Mouse (Mus musculus) olfactory bulb, adult 2 months (tissue): ENCODE data around the gene Tmc4. TPM values are rescaled to one million over a fixed set of nuclear protein-coding genes. Genes with fewer than 3 reads are reported as not detected.
"Not testable (repeated sequence)": the region's sequence is repeated elsewhere in the genome, so short reads cannot be mapped to it uniquely, and the experiment has no call there.

Experiments used
- H3K27ac ChIP-seq: fragments of 200-500 bp; 2 replicates; pipeline ENCODE4 v1.5.1; 2012; ENCODE audit warnings: low read depth, low read length; ENCODE audit not compliant: insufficient read depth
- H3K4me1 ChIP-seq: fragments of 200-500 bp; 2 replicates; pipeline ENCODE4 v1.6.1; 2012; ENCODE audit warnings: low read length; ENCODE audit not compliant: control insufficient read depth, insufficient read depth
- H3K4me3 ChIP-seq: fragments of 200-500 bp; 2 replicates; pipeline ENCODE4 v1.5.1; 2012; ENCODE audit warnings: mild to moderate bottlenecking, low read depth, low read length, moderate library complexity; ENCODE audit not compliant: insufficient read depth
- CTCF ChIP-seq: fragments of 200-500 bp; IDR thresholded peaks from 2 replicates; pipeline ENCODE4 v1.5.1; 2012; ENCODE audit warnings: low read depth, mild to moderate bottlenecking, low read length, moderate library complexity; ENCODE audit not compliant: insufficient read depth
- POLR2A ChIP-seq: fragments of 200-500 bp; IDR thresholded peaks from 2 replicates; pipeline ENCODE4 v1.6.1; 2012; ENCODE audit warnings: mild to moderate bottlenecking, low read depth, low read length, moderate library complexity; ENCODE audit not compliant: insufficient read depth
- WGBS: fragments of 180-500 bp; shearing (Covaris S2); methylation state at CpG from one replicate; pipeline ENCODE4 v1.1.7; 2018; 5-methylcytosine and 5-hydroxymethylcytosine counted together
- polyA plus RNA-seq: library from polyadenylated mRNA; stranded (reverse); fragments of >200 nt; gene quantifications from 2 replicates; pipeline ENCODE4 v1.2.4, GENCODE M21; 2012; ENCODE audit warnings: low replicate concordance; ENCODE audit not compliant: missing spikeins, insufficient read depth, insufficient read length

Gene Tmc4
- not detected in 2 replicates for polyA plus RNA-seq

DNA sequence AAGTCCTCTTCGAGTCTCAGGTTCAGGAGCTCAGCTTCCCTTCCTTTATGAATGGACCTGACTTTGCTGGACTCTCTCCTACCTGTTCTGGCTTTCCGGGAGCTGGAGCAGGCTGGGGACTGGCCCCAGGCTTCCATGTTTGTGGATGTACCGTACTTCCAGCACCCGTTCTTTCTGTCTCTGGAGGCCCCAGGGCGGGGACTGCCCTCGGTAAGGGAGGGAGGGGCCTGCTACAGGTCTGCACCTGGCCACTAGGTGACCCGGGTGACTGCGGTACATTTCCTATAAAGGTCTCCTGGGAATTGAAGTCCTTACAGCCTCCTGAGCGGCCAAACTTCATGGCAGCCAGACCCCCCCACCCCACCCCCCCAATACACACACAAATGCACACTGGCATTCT, at the start of gene Tmc4:
Gene Tmc4, minus strand, starts transcription at position 212 of the 400 bp plus-strand sequence.
- TF ChIP-seq CTCF = no peak
- TF ChIP-seq POLR2A = no peak
- no peak within 1 kb of the TSS for H3K27ac ChIP-seq
- H3K4me1 ChIP-seq = no peaks in the 10 kb centered on the region; the same call in 1 of the 2 replicates
- no peak within 1 kb of the TSS for H3K4me3 ChIP-seq
- WGBS = 63% methylated on average over 9 of the region's 9 CpGs

GRCm38 (mm10) chr7:3725459-3725858, 48.1 kb upstream of the Tmc4 start:
- not testable (repeated sequence) for H3K27ac ChIP-seq, H3K4me3 ChIP-seq, H3K4me1 ChIP-seq

DNA sequence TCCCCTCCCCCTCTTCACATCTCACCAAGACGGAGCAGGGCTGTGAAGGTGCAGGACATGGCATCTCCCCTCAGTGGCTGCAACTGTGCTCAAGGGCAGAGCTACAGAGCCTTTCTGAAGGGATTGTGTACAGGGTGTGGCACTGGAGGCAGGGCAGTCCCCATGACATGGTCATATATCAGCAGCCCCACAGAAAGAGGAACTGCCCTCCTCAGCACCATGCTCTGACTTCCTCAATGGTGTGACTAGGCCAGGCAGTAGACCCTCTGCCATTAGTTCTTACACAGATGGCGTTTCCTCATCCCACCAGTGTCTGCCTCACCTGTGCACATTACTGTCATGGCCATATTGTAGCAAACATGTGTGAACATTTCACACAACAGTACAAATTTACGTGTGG, 42.9 kb upstream of the Tmc4 start, which contains the start of gene Pirb:
Gene Pirb, minus strand, starts transcription at position 124 of the 400 bp plus-strand sequence.
- H3K4me3 ChIP-seq, H3K4me1 ChIP-seq, H3K27ac ChIP-seq: not testable (repeated sequence)
- WGBS = 59% methylated on average over 1 of the region's 3 CpGs

DNA sequence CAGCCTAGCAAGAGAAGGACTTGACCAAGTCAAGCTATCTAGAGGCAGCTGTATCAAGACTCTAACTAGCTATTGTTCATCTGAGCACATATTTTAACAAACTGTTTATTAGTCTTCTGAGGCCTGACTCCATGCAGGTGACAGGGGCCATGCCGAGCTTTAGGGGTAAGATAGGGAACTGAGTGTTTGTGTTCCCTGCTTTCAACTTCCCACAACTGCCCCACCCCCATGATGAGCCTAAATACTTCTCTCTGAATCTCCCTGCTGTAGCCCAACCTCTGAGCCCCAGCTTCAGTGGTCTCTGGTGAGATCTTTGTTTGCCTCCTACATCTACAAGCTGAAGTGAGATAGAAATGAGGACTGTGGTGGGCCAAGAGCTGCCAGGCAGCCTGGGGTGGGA, 37.9 kb upstream of the Tmc4 start:
- WGBS = 58% methylated on average over 1 of the region's 1 CpGs
- no peak overlapping the region for H3K27ac ChIP-seq
- TF ChIP-seq POLR2A = no peak
- no peak for TF ChIP-seq CTCF

DNA sequence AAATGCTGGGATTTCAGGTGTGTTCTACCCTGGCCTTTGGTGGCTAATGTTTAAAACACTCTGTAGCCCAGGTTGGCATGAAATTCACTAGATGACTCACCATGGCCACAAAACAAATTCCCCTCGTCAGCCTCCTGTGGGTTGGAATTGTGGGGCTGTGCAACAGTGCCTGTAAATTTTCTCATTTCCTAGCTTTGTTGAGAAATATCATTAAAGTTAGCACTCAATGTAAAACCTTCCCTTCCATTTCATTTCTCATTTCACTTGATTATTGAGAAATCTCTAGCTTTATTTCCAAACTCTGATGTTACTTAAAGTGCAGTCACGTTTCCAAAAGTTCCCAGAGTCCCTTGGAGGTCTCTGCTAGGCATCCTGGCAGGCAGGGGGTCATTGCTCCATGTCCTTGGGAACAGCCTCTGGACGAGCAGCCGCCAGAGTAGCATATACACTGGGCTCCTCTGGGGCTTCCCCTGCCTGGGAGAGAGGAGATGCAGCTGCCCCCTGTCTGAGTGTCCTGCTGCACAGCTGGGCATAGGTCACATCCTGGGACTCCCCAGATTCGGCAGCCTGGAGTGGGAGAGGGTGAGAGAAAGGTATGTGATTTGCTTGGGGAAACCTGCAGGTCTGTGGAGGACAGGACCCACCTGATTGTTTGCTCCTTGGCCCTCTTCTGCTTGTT, 35.0 kb upstream of the Tmc4 start:
- Histone ChIP-seq H3K4me3 (no peak overlapping the region), H3K4me1 (no peaks in the 10 kb centered on the region), H3K27ac (no peak overlapping the region)
- TF ChIP-seq POLR2A = no peak
- TF ChIP-seq CTCF = no peak
- WGBS = 43% methylated on average over 5 of the region's 5 CpGs

More for the DNA sequence above, 37.9 kb upstream of the Tmc4 start:
- no peak overlapping the region for H3K4me3 ChIP-seq
- H3K4me1 ChIP-seq = no peaks in the 10 kb centered on the region

GRCm38 (mm10) chr7:3709000-3709399, 31.6 kb upstream of the Tmc4 start:
- WGBS = 88% methylated on average over 1 of the region's 1 CpGs
- Histone ChIP-seq H3K27ac (no peak overlapping the region), H3K4me3 (no peak overlapping the region), H3K4me1 (peaks cover 11% of the 10 kb centered on the region)
- TF ChIP-seq POLR2A (no peak), CTCF (no peak)

DNA sequence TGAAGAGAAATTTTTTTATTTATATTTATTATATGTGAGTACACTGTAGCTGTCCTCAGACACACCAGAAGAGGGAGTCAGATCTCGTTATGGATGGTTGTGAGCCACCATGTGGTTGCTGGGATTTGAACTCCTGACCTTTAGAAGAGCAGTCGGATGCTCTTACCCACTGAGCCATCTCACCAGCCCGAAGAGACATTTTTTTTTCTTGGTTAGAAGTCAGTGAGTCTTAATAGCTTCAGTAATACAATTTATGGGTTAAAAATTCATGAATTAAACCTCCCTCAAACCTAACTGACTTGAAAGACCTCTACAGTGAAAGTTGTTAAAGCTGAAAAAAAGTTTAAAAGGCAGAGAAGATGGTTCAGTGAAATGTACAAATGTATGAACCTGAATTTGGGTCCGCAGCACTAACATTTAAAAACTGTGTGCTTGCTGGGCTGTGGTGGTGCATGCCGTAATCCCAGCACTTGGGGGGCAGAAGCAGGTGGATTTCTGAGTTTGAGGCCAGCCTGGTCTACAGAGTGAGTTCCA, 31.2 kb upstream of the Tmc4 start:
- H3K27ac ChIP-seq, H3K4me3 ChIP-seq: not testable (repeated sequence)
- 44% methylated on average over 5 of the region's 5 CpGs for WGBS
- H3K4me1 ChIP-seq = peaks cover 11% of the 10 kb centered on the region

DNA sequence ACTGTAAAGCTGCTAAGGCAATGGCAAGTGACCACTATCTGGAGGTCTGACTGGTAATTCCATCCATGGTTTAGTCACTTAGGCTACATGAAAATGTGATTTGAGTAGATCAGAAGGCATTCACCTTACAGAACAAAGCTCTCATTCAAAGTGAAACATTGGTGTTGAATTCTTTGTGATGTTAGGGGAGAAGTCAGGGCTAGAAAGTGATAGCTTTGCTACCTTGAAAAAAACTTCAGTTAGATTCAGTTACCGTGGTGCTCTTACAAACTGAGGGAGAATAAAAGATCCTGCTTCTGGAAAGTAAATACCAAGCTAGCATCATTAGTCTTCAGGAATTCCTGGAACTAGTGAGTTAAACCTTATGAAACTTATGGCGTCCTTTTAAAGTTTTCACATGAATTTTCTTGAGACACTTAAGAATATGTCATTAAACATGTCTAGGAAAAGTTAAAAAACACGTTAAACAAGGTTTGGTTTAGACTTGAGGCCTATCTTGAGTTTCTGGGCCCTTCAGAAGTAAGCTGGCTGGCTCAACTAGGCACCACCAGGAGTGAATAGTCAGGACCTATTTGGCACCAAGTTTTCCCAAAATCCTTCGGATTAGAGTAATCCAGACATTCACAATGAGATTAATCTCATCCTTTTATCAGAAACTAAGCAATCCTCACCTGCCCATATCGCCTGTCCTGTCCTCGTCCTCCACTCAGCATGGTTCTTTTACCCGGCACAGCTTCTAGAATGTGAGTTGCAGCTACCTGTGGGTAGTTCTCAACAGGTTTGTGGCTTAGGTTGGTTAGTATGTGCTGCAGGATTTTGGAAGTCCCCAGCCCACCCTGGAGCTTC, 30.4 kb upstream of the Tmc4 start:
- no peak overlapping the region for H3K27ac ChIP-seq
- H3K4me3 ChIP-seq = no peak overlapping the region
- no peak for TF ChIP-seq CTCF
- no peak for TF ChIP-seq POLR2A
- peaks cover 12% of the 10 kb centered on the region for H3K4me1 ChIP-seq
- 43% methylated on average over 7 of the region's 7 CpGs for WGBS

DNA sequence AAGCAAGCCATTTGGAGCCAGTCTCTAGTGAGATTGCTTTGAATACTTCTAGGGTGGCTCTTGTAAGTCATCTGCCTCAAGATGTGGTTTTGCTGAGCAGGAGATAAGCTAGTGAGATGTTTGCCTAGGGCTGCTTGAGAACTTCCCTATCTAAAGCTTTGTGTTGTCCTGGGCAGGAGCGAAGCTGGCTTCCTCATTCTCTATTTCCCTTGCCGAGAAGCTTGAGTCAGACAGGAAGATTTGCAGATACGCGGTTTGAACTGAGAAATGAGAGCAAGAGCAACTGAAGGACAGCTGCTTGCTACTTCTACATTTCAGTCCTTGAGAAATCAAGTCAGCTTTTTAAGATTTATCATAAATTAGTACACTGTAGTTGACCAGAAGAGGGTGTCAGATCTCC, 29.7 kb upstream of the Tmc4 start:
- Histone ChIP-seq H3K4me3 (no peak overlapping the region), H3K4me1 (peaks cover 12% of the 10 kb centered on the region), H3K27ac (no peak overlapping the region)
- 67% methylated on average over 4 of the region's 4 CpGs for WGBS
- TF ChIP-seq CTCF (no peak), POLR2A (no peak)
